Mouse (Mus musculus): ENCODE results near the gene Plin5. TPM values are rescaled to one million over a fixed set of nuclear protein-coding genes. Genes with fewer than 3 reads are reported as not detected.

The Plin5 gene
- total RNA-seq, 2 experiments from 2014 or later = 23.1 to 30.6 TPM

DNA sequence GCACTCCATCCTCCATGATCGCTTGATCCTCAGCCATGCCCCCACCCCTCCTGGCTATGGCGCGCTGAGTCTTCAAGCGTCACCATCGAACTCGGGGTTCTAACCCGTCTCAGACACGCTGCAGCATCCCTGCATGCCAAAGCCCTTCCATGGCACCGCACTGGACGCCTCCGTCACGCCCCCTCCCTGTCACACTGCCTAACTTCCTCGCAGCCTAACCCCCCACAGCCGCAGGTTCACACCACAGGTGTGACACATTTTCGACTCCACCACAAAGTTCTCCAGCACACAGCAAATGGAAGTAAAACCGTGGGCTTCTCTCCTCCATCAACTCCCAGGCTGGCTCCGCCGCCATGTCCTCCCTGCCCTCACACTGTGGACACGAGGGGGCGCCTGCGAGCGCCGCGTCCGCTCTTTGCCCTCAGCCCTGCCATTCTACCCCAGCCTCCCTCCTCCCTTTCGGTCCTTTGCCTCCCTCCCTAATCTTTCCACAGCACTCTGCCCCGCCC is 17.1 kb upstream of the Plin5 start:
- DNase-seq (ENCODE audit: low spot score in 2 of 2) = peak; percentile 55 to 68

DNA sequence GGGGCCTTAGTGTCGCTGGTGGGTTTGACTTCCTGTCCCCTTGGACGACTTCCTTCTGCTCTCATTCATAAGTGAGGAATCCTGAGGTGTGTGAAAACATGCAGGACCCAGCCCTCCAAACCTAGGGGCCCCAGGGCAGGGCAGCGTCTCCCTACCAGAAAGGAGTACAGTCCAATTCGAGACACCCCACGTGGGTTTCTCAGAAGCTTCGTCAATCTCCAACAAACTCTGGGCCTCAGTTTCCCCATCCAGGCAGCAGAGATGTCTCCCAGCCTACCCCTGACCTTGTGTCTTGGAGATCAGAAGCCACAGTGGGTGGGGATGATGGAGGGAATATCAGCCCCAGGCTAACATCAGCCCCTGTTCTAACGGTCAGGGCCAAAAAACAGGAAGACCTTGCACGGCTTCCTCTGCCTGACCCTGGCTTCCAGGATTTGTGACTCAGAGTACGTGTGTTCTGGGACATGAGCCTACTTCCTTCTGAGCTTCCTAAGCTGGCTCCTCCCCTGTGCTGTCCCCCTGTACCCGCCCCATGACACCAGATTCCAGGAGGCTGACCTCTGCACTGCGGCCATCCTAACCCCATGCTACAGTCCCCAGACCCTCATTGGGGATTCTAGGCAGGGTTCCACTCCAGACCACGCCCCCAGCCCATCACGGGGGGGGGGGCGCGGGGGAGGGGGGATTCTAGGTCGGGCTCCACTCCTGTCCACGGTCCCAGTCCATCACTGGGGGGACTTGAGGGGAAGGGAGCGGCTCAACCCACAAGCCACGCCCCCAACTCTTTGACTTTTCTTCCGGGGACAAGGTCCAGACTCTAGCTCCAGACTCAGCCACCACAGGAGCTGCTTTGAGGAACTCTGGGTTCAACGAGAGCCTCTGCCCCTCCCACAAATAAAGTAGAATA is 16.3 kb upstream of the Plin5 start:
- no peak for DNase-seq (ENCODE audit: low spot score in 2 of 2)

DNA sequence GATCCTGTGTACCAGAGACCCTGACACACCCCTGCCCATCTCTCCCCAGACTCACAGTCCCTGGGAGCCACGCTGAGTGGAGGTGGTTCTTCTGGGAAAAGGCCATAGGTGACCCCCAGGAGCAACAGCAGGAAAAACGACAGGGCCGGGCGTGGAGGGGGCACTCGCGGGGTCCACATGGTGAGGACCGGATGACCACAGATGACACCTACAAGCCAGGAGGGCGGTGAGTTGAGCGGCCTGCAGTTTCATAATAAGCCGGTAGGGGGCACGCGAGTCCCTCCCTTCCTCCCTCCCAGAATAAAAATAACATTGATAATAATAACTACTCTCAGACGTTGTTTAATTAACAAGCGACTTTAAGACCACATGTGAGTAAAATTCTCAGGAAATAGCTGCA is 15.3 kb upstream of the Plin5 start:
- no peak for DNase-seq (ENCODE audit: low spot score in 2 of 2)

DNA sequence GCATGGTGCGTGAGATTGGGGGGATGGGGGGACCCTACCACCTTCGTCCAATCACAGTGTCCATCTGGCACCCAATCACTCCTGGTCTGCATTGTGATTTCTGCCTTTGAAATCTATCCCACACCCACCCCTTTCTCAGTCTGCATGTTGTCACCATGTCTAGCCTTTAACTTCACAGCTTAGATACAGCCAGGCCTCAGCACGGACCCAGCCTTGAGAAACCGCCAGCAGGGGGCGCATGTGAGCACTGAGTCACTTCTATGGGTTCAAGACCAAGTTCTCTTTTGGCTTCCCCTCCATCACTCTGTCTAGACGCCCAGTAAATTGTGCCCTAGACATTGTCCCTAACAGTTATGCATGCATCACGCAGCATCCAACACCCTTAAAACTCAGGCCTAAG is 14.4 kb upstream of the Plin5 start:
- peak in 1 of 2 experiments; percentile 55 for DNase-seq (ENCODE audit: low spot score in 2 of 2)

GRCm38 (mm10) chr17:56131136-56131535 is 13.7 kb upstream of the Plin5 start:
- no peak for DNase-seq (ENCODE audit: low spot score in 2 of 2)

DNA sequence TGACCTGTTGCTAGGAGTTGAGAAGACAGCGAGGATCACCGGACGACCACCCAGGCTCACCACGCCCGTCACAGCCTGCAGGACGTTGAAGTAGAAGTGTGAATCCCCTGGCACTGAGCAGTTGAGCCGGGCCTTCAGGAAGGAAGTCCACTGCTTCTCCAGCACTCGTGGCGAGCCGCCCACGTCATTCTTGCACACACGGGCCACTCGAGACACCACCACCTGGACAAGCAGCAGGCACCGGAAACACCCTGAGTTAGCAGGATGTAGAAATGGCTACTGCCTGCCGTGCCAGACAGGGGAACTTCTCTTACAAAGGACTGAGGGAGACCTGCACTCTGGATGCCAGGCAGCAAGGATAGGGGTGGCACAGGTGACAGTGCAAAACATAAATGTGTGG is 10.8 kb upstream of the Plin5 start:
- DNase-seq (ENCODE audit: low spot score in 2 of 2) = no peak

DNA sequence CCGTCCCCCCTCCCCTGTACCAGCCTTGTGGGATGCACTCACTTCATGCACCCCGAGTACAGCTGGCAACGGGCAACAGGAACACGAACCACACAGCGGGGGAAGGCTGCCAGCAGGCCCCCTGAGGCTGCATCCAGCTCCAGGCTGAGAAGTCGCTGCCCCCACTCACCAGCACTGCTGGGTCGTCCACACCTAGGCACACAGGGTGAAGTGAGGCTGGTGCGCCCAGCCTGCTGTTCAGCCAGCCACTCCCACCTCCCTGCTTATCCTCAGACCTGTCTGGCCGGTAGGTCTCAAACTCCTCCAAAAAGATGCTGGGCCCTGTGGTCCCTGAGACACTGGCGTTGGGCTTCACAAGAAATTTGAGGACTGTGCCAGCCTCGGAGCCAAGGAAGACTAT is 8.8 kb upstream of the Plin5 start:
- no peak for DNase-seq (ENCODE audit: low spot score in 2 of 2)

DNA sequence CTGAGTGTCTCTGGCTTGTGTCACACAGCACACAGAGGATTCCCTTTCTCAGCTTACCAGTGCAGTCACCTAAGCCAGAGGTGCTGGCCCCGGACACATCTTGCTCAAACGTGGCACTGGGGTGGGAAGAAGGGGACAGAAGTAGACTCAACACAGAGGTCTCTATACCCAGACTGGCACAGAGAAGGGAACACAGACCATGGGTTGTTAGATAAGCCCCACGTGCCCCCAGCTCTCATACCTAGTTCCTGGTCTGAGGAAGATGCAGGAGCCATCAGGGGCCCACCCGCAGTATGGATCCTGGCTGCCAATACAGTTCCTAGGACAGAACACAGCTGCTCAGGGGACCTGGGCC is 7.9 kb upstream of the Plin5 start:
- no peak for DNase-seq (ENCODE audit: low spot score in 2 of 2)

- no peak for DNase-seq (ENCODE audit: low spot score in 2 of 2)
Observed at GRCm38 (mm10) chr17:56124377-56125275, 7.2 kb upstream of the Plin5 start.

- no peak for DNase-seq (ENCODE audit: low spot score in 2 of 2)
Observed at GRCm38 (mm10) chr17:56123681-56124340, 6.4 kb upstream of the Plin5 start.

GRCm38 (mm10) chr17:56123161-56123560 is 5.8 kb upstream of the Plin5 start:
- DNase-seq (ENCODE audit: low spot score in 2 of 2) = no peak

DNA sequence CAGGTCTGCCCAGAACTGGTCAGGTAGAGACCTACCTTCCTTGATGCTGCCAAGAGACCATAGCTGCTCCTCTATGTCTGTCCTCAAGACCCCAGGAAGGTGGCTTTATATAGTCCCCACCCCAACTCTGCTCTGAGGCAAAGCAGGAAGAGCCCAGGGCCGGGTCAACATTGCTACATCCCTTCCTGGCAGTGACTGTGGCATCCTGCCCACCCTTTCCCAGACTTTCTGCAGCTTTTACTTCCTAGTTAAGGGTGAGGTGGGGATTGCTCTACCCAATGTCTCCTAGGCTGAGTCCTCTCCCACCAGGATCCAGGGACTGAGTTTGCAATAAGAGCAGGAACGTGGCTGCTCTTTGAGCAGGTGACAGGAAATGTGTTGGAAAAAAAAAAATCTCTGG is 4.4 kb upstream of the Plin5 start, which contains the start of gene Lrg1:
Gene Lrg1 (minus strand): TSS at position 176 of the 400 bp plus-strand sequence.
- DNase-seq (ENCODE audit: low spot score in 2 of 2) = no peak

GRCm38 (mm10) chr17:56119981-56120880 is 2.8 kb upstream of the Plin5 start:
- peak in 1 of 2 experiments; percentile 50 for DNase-seq (ENCODE audit: low spot score in 2 of 2)

- no peak for DNase-seq (ENCODE audit: low spot score in 2 of 2)
Observed at GRCm38 (mm10) chr17:56119431-56119830, 2.0 kb upstream of the Plin5 start.

GRCm38 (mm10) chr17:56116193-56116592 is 1.2 kb downstream of the Plin5 start:
- no peak for DNase-seq (ENCODE audit: low spot score in 2 of 2)

DNA sequence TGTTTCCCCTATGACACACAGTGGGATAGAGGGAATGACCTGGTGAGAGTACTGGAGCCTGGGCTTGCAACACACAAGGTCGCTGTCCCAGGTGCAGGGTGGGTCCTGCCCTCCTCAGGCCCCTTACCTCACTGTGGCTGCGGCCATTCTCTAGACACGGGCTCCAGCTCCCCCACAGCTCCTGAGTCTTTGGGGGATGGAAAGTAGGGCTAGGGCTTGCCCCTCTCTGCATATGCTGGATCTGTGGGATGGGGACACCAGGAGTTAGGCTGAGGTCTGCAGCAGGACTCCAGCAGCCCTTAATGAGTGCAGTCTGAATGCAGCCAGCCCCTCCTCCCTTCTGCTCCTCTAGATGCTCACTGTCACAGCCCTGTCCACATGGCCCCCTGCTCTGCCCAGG is 4.7 kb downstream of the Plin5 start:
- DNase-seq (ENCODE audit: low spot score in 2 of 2) = no peak

- DNase-seq (ENCODE audit: low spot score in 2 of 2) = no peak
Observed at GRCm38 (mm10) chr17:56111864-56112263, 5.5 kb downstream of the Plin5 start.

GRCm38 (mm10) chr17:56111021-56111420 is 6.4 kb downstream of the Plin5 start:
- DNase-seq (ENCODE audit: low spot score in 2 of 2) = no peak

DNA sequence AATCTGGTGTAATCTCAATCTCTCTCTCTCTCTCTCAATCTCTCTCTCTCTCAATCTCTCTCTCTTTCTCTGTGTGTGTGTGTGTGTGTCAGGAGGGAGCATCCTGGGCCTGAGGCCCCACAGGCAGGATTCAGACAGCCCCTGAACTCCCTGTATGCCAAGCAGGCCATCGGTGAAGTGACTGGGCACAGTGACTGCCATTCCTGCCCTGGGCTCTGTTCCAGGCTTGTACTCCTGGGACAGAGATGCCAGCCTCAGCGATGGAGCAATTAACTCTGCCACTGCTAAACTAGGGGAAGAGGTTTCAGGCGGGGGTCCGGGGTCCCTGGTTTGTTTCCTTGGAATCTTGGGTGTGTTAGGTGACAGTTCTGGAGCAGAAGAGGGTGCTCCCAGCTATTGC is 6.8 kb downstream of the Plin5 start:
- no peak for DNase-seq (ENCODE audit: low spot score in 2 of 2)
